In genomic region chr5:115614948-115615347, GRCm38 (mm10) we compare ENCODE assay signal across 9 mouse cellular contexts. TPM values are rescaled to one million over a fixed set of nuclear protein-coding genes. Genes with fewer than 3 reads are reported as not detected.
DNase-seq lines count a peak whose midpoint lies in the region; ATAC-seq and TF ChIP-seq lines count a peak whose summit lies in the region.
"Had no signal": no experiment of that assay in that cellular context is flagged by ENCODE, and none has a peak within 500 bp of the region (broad histone marks: within the 10 kb centered on the region; RNA-seq: fewer than 3 reads in every experiment).

No protein-coding gene starts in this region.

- TF ChIP-seq CTCF in intestine, postnatal 0 days (IDR thresholded peaks at IDR 0.05; ENCODE audit: low read depth), result peak; percentile 79
- TF ChIP-seq CTCF in CH12.LX (conservative IDR thresholded peaks at IDR 0.05 in 1 of 2, IDR thresholded peaks at IDR 0.05 in 1 of 2; ENCODE audit: low read depth in 2 of 2, low read length in 2 of 2), result peak; percentile 24 to 58; a peak in 3 of 4 replicates

- TF ChIP-seq RAD21 in CH12.LX (IDR thresholded peaks at IDR 0.05; ENCODE audit: low read depth, low read length), result peak; percentile 3

- in situ Hi-C loops in CH12.LX (cut with MboI; ENCODE audit: low pct_ligation_motif_present, low pct_unique_long_range_greater_than_20kb, low sequenced_read_pairs), result loop anchor here (5.0 kb wide), 1 partner anchor 38 kb away; no protein-coding TSS in a partner anchor

- no peak overlapping the region; the same call in 1 of the 2 replicates for H3K27ac ChIP-seq in intestine, postnatal 0 days (ENCODE audit: low read depth, low read length)
- no peak overlapping the region for H3K27ac ChIP-seq in intestine, embryonic 15.5 days
- H3K27ac ChIP-seq in CH12.LX (ENCODE audit: insufficient read depth, low read depth), result no peak overlapping the region
- H3K27ac ChIP-seq: macrophage had no signal

- H3K4me3 ChIP-seq in intestine, postnatal 0 days (ENCODE audit: low read depth, low read length), result no peak overlapping the region
- no peak overlapping the region for H3K4me3 ChIP-seq in intestine, embryonic 15.5 days (replicated peaks)
- H3K4me3 ChIP-seq in CH12.LX (replicated peaks in 1 of 3; ENCODE audit: low read depth in 2 of 3, low read length in 2 of 3, poor library complexity in 1 of 3), result no peak overlapping the region

- H3K4me1 ChIP-seq in intestine, postnatal 0 days (replicated peaks; ENCODE audit: control insufficient read depth, insufficient read depth, low read length), result no peaks in the 10 kb centered on the region
- no peaks in the 10 kb centered on the region for H3K4me1 ChIP-seq in intestine, embryonic 15.5 days (replicated peaks)
- H3K4me1 ChIP-seq in CH12.LX (ENCODE audit: control insufficient read depth in 1 of 2, insufficient read depth in 2 of 2), result no peaks in the 10 kb centered on the region

- TF ChIP-seq EP300 in CH12.LX (IDR thresholded peaks at IDR 0.05; ENCODE audit: low read length), result no peak

- 77% methylated on average over 7 of the region's 7 CpGs for WGBS in intestine, postnatal 0 days
- 84% methylated on average over 7 of the region's 7 CpGs for WGBS in intestine, embryonic 15.5 days

- H3K4me2 ChIP-seq in intestine, postnatal 0 days (replicated peaks; ENCODE audit: low read depth), result no peak overlapping the region
- no peak overlapping the region for H3K4me2 ChIP-seq in intestine, embryonic 15.5 days (replicated peaks)
- no peak overlapping the region for H3K4me2 ChIP-seq in CH12.LX (ENCODE audit: insufficient read depth, low read depth, poor library complexity, severe bottlenecking)

- no peak for TF ChIP-seq POLR2A in CH12.LX (IDR thresholded peaks at IDR 0.05; ENCODE audit: low read depth, low read length)

- no peak for DNase-seq in CH12.LX (ENCODE audit: extremely low read depth)
- DNase-seq in adrenal gland, postnatal 25 days, result peak; percentile 64
- peak; percentile 45 to 79 for DNase-seq in heart, adult 9 months (ENCODE audit: low spot score in 2 of 2)
- DNase-seq in lung, postnatal 14 days, result peak; percentile 59
- DNase-seq in thymus, postnatal 14 days, result peak; percentile 69
- DNase-seq in right cerebral cortex, postnatal 25 days, result no peak

- H3K9me3 ChIP-seq in intestine, postnatal 0 days (ENCODE audit: control insufficient read depth), result no peaks in the 10 kb centered on the region
- H3K9me3 ChIP-seq in intestine, embryonic 15.5 days, result no peaks in the 10 kb centered on the region
- no peaks in the 10 kb centered on the region for H3K9me3 ChIP-seq in CH12.LX (replicated peaks; ENCODE audit: low read length)

- ATAC-seq in intestine, postnatal 0 days, result peak; percentile 48; the same call in 1 of the 2 replicates
- no peak for ATAC-seq in intestine, embryonic 15.5 days

- H3K36me3 ChIP-seq in intestine, postnatal 0 days (ENCODE audit: control insufficient read depth, insufficient read depth), result peaks cover 95% of the 10 kb centered on the region
- peaks cover 76% of the 10 kb centered on the region for H3K36me3 ChIP-seq in intestine, embryonic 15.5 days
- H3K36me3 ChIP-seq in CH12.LX (replicated peaks in 1 of 2; ENCODE audit: control insufficient read depth in 1 of 2, insufficient read depth in 1 of 2, low read length in 1 of 2), result peaks cover 97 to 100% of the 10 kb centered on the region in 2 experiments

- H3K27me3 ChIP-seq in intestine, postnatal 0 days (replicated peaks; ENCODE audit: control insufficient read depth, insufficient read depth, low read length), result no peaks in the 10 kb centered on the region
- no peaks in the 10 kb centered on the region for H3K27me3 ChIP-seq in intestine, embryonic 15.5 days (replicated peaks)
- no peaks in the 10 kb centered on the region for H3K27me3 ChIP-seq in CH12.LX (replicated peaks)

- no peaks in the 10 kb centered on the region for H3K79me2 ChIP-seq in CH12.LX (replicated peaks; ENCODE audit: control insufficient read depth, extremely low read depth, insufficient read depth, poor library complexity, severe bottlenecking)

- H3K9ac ChIP-seq in intestine, postnatal 0 days (ENCODE audit: low read depth, low read length), result no peak overlapping the region
- H3K9ac ChIP-seq in intestine, embryonic 15.5 days, result no peak overlapping the region
- H3K9ac ChIP-seq in CH12.LX (ENCODE audit: insufficient read depth, low read depth), result no peak overlapping the region

- dilution Hi-C loops in CH12.LX (cut with MboI; ENCODE audit: extremely low pct_ligation_motif_present, extremely low pct_unique_long_range_greater_than_20kb, low sequenced_read_pairs), result no loop called here

TF ChIP-seq in CH12.LX, 34 proteins besides CTCF, POLR2A, EP300 and RAD21:
- TF ChIP-seq MAZ (IDR thresholded peaks at IDR 0.05; ENCODE audit: low read depth, low read length), result no peak
- TF ChIP-seq SMC3 (IDR thresholded peaks at IDR 0.05; ENCODE audit: low read depth, low read length), result peak; percentile 36

RNA-seq across cellular contexts. Expression of gene Rab35, which starts 16.8 kb away (rescaled TPM):
- polyA plus RNA-seq in intestine, postnatal 0 days (2015; fragmentation: Nextera tagmentation; extraction: Ambion mirVana), result 16.7 and 17.3 TPM in 2 replicates
- polyA plus RNA-seq in intestine, embryonic 15.5 days (2015; fragmentation: Nextera tagmentation; extraction: Ambion mirVana), result 16.3 and 16.5 TPM in 2 replicates
- total RNA-seq in CH12.LX (2012; rRNA removed) (33.8 and 36.5 TPM in 2 replicates), CH12.LX (2014; rRNA removed) (31.9 and 37.5 TPM in 2 replicates)
- polyA plus RNA-seq in CH12.LX (2012; ENCODE audit: insufficient read length, low read depth), result 62.2 and 86.3 TPM in 2 replicates
- 65.7 and 67.8 TPM in 2 replicates for total RNA-seq in adrenal gland, postnatal 25 days (2021)

RNA-seq across cellular contexts. Expression of gene Gcn1l1, which starts 49.9 kb away (rescaled TPM):
- 9.3 and 9.6 TPM in 2 replicates for polyA plus RNA-seq in intestine, postnatal 0 days (2015; fragmentation: Nextera tagmentation; extraction: Ambion mirVana)
- polyA plus RNA-seq in intestine, embryonic 15.5 days (2015; fragmentation: Nextera tagmentation; extraction: Ambion mirVana), result 31.8 and 34.7 TPM in 2 replicates
- 81.9 and 88.7 TPM in 2 replicates for total RNA-seq in CH12.LX (2012; rRNA removed)
- total RNA-seq in CH12.LX (2014; rRNA removed), result 17.7 and 18.2 TPM in 2 replicates
- polyA plus RNA-seq in CH12.LX (2012; ENCODE audit: insufficient read length, low read depth), result 53.6 and 62.9 TPM in 2 replicates
- 71.9 and 76.6 TPM in 2 replicates for total RNA-seq in adrenal gland, postnatal 25 days (2021)

RNA-seq across cellular contexts. Expression of gene Rplp0, which starts 55.7 kb away (rescaled TPM):
- 832 and 868 TPM in 2 replicates for polyA plus RNA-seq in intestine, postnatal 0 days (2015; fragmentation: Nextera tagmentation; extraction: Ambion mirVana)
- 1,607 and 1,644 TPM in 2 replicates for polyA plus RNA-seq in intestine, embryonic 15.5 days (2015; fragmentation: Nextera tagmentation; extraction: Ambion mirVana)
- total RNA-seq in CH12.LX (2012; rRNA removed), result 5,037 and 5,581 TPM in 2 replicates
- total RNA-seq in CH12.LX (2014; rRNA removed), result 5,841 and 6,606 TPM in 2 replicates
- polyA plus RNA-seq in CH12.LX (2012; ENCODE audit: insufficient read length, low read depth), result 4,313 and 4,800 TPM in 2 replicates
- 743 and 806 TPM in 2 replicates for total RNA-seq in adrenal gland, postnatal 25 days (2021)

Comparison
In these comparisons a context has a peak if more than half of its experiments do, and no peak if none do; other contexts are left out.
1. DNase-seq: peak in adrenal gland, postnatal 25 days (single experiment), heart, adult 9 months (2 of 2), lung, postnatal 14 days (single experiment) and thymus, postnatal 14 days (single experiment); none in CH12.LX (single experiment) and right cerebral cortex, postnatal 25 days (single experiment).